Mouse (Mus musculus) G1E (cell line): ENCODE data around the gene Radil.

Experiments used
- CTCF ChIP-seq: IDR thresholded peaks from 2 replicates; pipeline ENCODE4 v1.5.1; 2012; ENCODE audit warnings: low read depth, low read length, inconsistent platforms, mixed read lengths
- GATA1 ChIP-seq: IDR thresholded peaks from 2 replicates; pipeline ENCODE4 v1.6.1; 2012; ENCODE audit warnings: borderline replicate concordance, low read length, inconsistent platforms, mixed read lengths
- POLR2AphosphoS5 ChIP-seq: IDR thresholded peaks from 2 replicates; pipeline ENCODE4 v1.6.1; 2012; ENCODE audit warnings: low read depth, low read length, inconsistent platforms; ENCODE audit not compliant: insufficient replicate concordance

GRCm38 (mm10) chr5:142529915-142530314 lies 21.0 kb downstream of the Radil start, which contains the start of gene Papolb:
- TF ChIP-seq CTCF = no peak
- no peak for TF ChIP-seq GATA1
- TF ChIP-seq POLR2AphosphoS5 = no peak
